Mouse (Mus musculus): ENCODE results near the gene Spon1. TPM values are rescaled to one million over a fixed set of nuclear protein-coding genes. Genes with fewer than 3 reads are reported as not detected.

Spon1 gene
- polyA plus RNA-seq, 1 experiment from 2014 or later: 30.2 TPM

- ATAC-seq (ENCODE audit: insufficient number of reproducible peaks, low FRiP score, low TSS enrichment, low read depth): no peak
- peaks cover 5% of the 10 kb centered on the region for H3K4me1 ChIP-seq
- 71% methylated on average over 7 of the region's 7 CpGs for WGBS
Measured at GRCm38 (mm10) chr7:113904348-113904895, 138.6 kb downstream of the Spon1 start.

GRCm38 (mm10) chr7:113909161-113909825 lies 143.5 kb downstream of the Spon1 start:
- no peak for ATAC-seq (ENCODE audit: insufficient number of reproducible peaks, low FRiP score, low TSS enrichment, low read depth)
- Histone ChIP-seq H3K9ac (no peak overlapping the region), H3K27ac (replicated peaks) (no peak overlapping the region), H3K4me1 (peaks cover 8% of the 10 kb centered on the region), H3K4me2 (replicated peaks) (no peak overlapping the region), H3K9me3 (replicated peaks) (no peaks in the 10 kb centered on the region), H3K36me3 (no peaks in the 10 kb centered on the region), H3K4me3 (replicated peaks) (no peak overlapping the region), H3K27me3 (no peaks in the 10 kb centered on the region)
- 28% methylated on average over 12 of the region's 12 CpGs for WGBS

More at GRCm38 (mm10) chr7:113904348-113904895, 138.6 kb downstream of the Spon1 start:
- Histone ChIP-seq H3K9ac (no peak overlapping the region), H3K4me3 (replicated peaks) (no peak overlapping the region), H3K9me3 (replicated peaks) (no peaks in the 10 kb centered on the region), H3K36me3 (no peaks in the 10 kb centered on the region), H3K4me2 (replicated peaks) (no peak overlapping the region), H3K27me3 (no peaks in the 10 kb centered on the region), H3K27ac (replicated peaks) (no peak overlapping the region)

- Histone ChIP-seq H3K27me3 (no peaks in the 10 kb centered on the region), H3K9me3 (replicated peaks) (no peaks in the 10 kb centered on the region), H3K4me3 (replicated peaks) (no peak overlapping the region), H3K36me3 (no peaks in the 10 kb centered on the region), H3K4me2 (replicated peaks) (no peak overlapping the region), H3K27ac (replicated peaks) (no peak overlapping the region), H3K4me1 (peaks cover 5% of the 10 kb centered on the region), H3K9ac (no peak overlapping the region)
- no peak for ATAC-seq (ENCODE audit: insufficient number of reproducible peaks, low FRiP score, low TSS enrichment, low read depth)
- WGBS: 85% methylated on average over 7 of the region's 7 CpGs
Measured at GRCm38 (mm10) chr7:113910856-113911255, 145.1 kb downstream of the Spon1 start.

- Histone ChIP-seq H3K36me3 (no peaks in the 10 kb centered on the region), H3K9me3 (replicated peaks) (no peaks in the 10 kb centered on the region), H3K4me2 (replicated peaks) (no peak overlapping the region), H3K27me3 (no peaks in the 10 kb centered on the region), H3K9ac (no peak overlapping the region), H3K4me3 (replicated peaks) (no peak overlapping the region), H3K27ac (replicated peaks) (peak overlapping the region; percentile 55; the same call in 1 of the 2 replicates), H3K4me1 (no peaks in the 10 kb centered on the region)
- 43% methylated on average over 4 of the region's 4 CpGs for WGBS
- no peak for ATAC-seq (ENCODE audit: insufficient number of reproducible peaks, low FRiP score, low TSS enrichment, low read depth)
Measured at GRCm38 (mm10) chr7:113915936-113916335, 150.1 kb downstream of the Spon1 start.

- Histone ChIP-seq H3K4me3 (replicated peaks) (no peak overlapping the region), H3K27ac (replicated peaks) (no peak overlapping the region), H3K27me3 (no peaks in the 10 kb centered on the region), H3K36me3 (no peaks in the 10 kb centered on the region), H3K4me1 (no peaks in the 10 kb centered on the region), H3K9me3 (replicated peaks) (no peaks in the 10 kb centered on the region), H3K9ac (no peak overlapping the region), H3K4me2 (replicated peaks) (no peak overlapping the region)
- ATAC-seq (ENCODE audit: insufficient number of reproducible peaks, low FRiP score, low TSS enrichment, low read depth): no peak
- WGBS: 74% methylated on average over 3 of the region's 3 CpGs
Measured at GRCm38 (mm10) chr7:113918916-113919315, 153.1 kb downstream of the Spon1 start.

- WGBS: 71% methylated on average over 4 of the region's 4 CpGs
- Histone ChIP-seq H3K4me1 (no peaks in the 10 kb centered on the region), H3K9ac (no peak overlapping the region), H3K36me3 (no peaks in the 10 kb centered on the region), H3K27ac (replicated peaks) (no peak overlapping the region), H3K27me3 (no peaks in the 10 kb centered on the region), H3K9me3 (replicated peaks) (no peaks in the 10 kb centered on the region), H3K4me2 (replicated peaks) (no peak overlapping the region), H3K4me3 (replicated peaks) (no peak overlapping the region)
- ATAC-seq (ENCODE audit: insufficient number of reproducible peaks, low FRiP score, low TSS enrichment, low read depth): no peak
Measured at GRCm38 (mm10) chr7:113919505-113919904, 153.7 kb downstream of the Spon1 start.

GRCm38 (mm10) chr7:113920056-113920455 lies 154.3 kb downstream of the Spon1 start:
- Histone ChIP-seq H3K4me1 (no peaks in the 10 kb centered on the region), H3K4me3 (replicated peaks) (no peak overlapping the region), H3K27me3 (no peaks in the 10 kb centered on the region), H3K9me3 (replicated peaks) (no peaks in the 10 kb centered on the region), H3K9ac (no peak overlapping the region), H3K4me2 (replicated peaks) (no peak overlapping the region), H3K27ac (replicated peaks) (no peak overlapping the region), H3K36me3 (no peaks in the 10 kb centered on the region)
- WGBS: 85% methylated on average over 2 of the region's 2 CpGs
- no peak for ATAC-seq (ENCODE audit: insufficient number of reproducible peaks, low FRiP score, low TSS enrichment, low read depth)

GRCm38 (mm10) chr7:113924561-113924960 lies 158.8 kb downstream of the Spon1 start:
- no peak overlapping the region for H3K27ac ChIP-seq (replicated peaks)
- ATAC-seq (ENCODE audit: insufficient number of reproducible peaks, low FRiP score, low TSS enrichment, low read depth): no peak
- H3K4me1 ChIP-seq: no peaks in the 10 kb centered on the region
- no peaks in the 10 kb centered on the region for H3K27me3 ChIP-seq
- 73% methylated on average over 6 of the region's 6 CpGs for WGBS
- H3K36me3 ChIP-seq: no peaks in the 10 kb centered on the region
- no peak overlapping the region for H3K4me2 ChIP-seq (replicated peaks)
- no peak overlapping the region for H3K4me3 ChIP-seq (replicated peaks)
- no peak overlapping the region for H3K9ac ChIP-seq
- H3K9me3 ChIP-seq (replicated peaks): no peaks in the 10 kb centered on the region

GRCm38 (mm10) chr7:113950888-113951287 lies 185.1 kb downstream of the Spon1 start:
- no peaks in the 10 kb centered on the region for H3K9me3 ChIP-seq (replicated peaks)
- no peak overlapping the region for H3K4me3 ChIP-seq (replicated peaks)
- no peak overlapping the region for H3K27ac ChIP-seq (replicated peaks)
- no peaks in the 10 kb centered on the region for H3K36me3 ChIP-seq
- no peaks in the 10 kb centered on the region for H3K4me1 ChIP-seq
- H3K4me2 ChIP-seq (replicated peaks): no peak overlapping the region
- no peak for ATAC-seq (ENCODE audit: insufficient number of reproducible peaks, low FRiP score, low TSS enrichment, low read depth)
- H3K9ac ChIP-seq: no peak overlapping the region
- no peaks in the 10 kb centered on the region for H3K27me3 ChIP-seq
- 73% methylated on average over 7 of the region's 7 CpGs for WGBS

- Histone ChIP-seq H3K27me3 (no peaks in the 10 kb centered on the region), H3K27ac (replicated peaks) (no peak overlapping the region), H3K9me3 (replicated peaks) (no peaks in the 10 kb centered on the region), H3K9ac (no peak overlapping the region), H3K36me3 (no peaks in the 10 kb centered on the region), H3K4me1 (no peaks in the 10 kb centered on the region), H3K4me2 (replicated peaks) (no peak overlapping the region), H3K4me3 (replicated peaks) (no peak overlapping the region)
- ATAC-seq (ENCODE audit: insufficient number of reproducible peaks, low FRiP score, low TSS enrichment, low read depth): no peak
- WGBS: 75% methylated on average over 2 of the region's 2 CpGs
Measured at GRCm38 (mm10) chr7:113955431-113955830, 189.6 kb downstream of the Spon1 start.

- ATAC-seq (ENCODE audit: insufficient number of reproducible peaks, low FRiP score, low TSS enrichment, low read depth): no peak
- Histone ChIP-seq H3K4me2 (replicated peaks) (no peak overlapping the region), H3K27ac (replicated peaks) (0 out of 2 replicates have a peak overlapping the region, but pooled peaks have one; percentile 28), H3K4me3 (replicated peaks) (no peak overlapping the region), H3K4me1 (peaks cover 18% of the 10 kb centered on the region), H3K27me3 (no peaks in the 10 kb centered on the region), H3K9ac (no peak overlapping the region), H3K9me3 (replicated peaks) (no peaks in the 10 kb centered on the region), H3K36me3 (no peaks in the 10 kb centered on the region)
- WGBS: 60% methylated on average over 9 of the region's 9 CpGs
Measured at GRCm38 (mm10) chr7:113960841-113961499, 195.2 kb downstream of the Spon1 start.
